Mouse (Mus musculus) embryonic facial prominence, embryonic 10.5 days (tissue): ENCODE measurements around the gene Tubd1. TPM values are rescaled to one million over a fixed set of nuclear protein-coding genes. Genes with fewer than 3 reads are reported as not detected.

Source experiments
- DNase-seq: peaks from one replicate; pipeline ENCODE4 v3.0.0-alpha.2; 2017; ENCODE audit warnings: low spot score
- H3K27ac ChIP-seq: fragments of 300-500 bp; sonication (generic); replicated peaks from 2 replicates; pipeline ENCODE4 v1.5.1; 2016; ENCODE audit warnings: mild to moderate bottlenecking
- H3K27me3 ChIP-seq: fragments of 300-500 bp; sonication (generic); replicated peaks from 2 replicates; pipeline ENCODE4 v1.6.1; 2016; ENCODE audit warnings: low read depth, mild to moderate bottlenecking; ENCODE audit not compliant: poor library complexity, severe bottlenecking
- H3K36me3 ChIP-seq: fragments of 300-500 bp; sonication (generic); replicated peaks from 2 replicates; pipeline ENCODE4 v1.6.1; 2016; ENCODE audit warnings: mild to moderate bottlenecking, moderate library complexity
- H3K4me1 ChIP-seq: fragments of 300-500 bp; sonication (generic); 2 replicates; pipeline ENCODE4 v1.6.1; 2016
- H3K4me3 ChIP-seq: fragments of 300-500 bp; sonication (generic); 2 replicates; pipeline ENCODE4 v1.5.1; 2016; ENCODE audit warnings: mild to moderate bottlenecking, moderate library complexity
- H3K9me3 ChIP-seq: fragments of 300-500 bp; sonication (generic); 2 replicates; pipeline ENCODE4 v1.6.1; 2016; ENCODE audit warnings: mild to moderate bottlenecking
- WGBS: fragments of 180-500 bp; shearing (Covaris S2); methylation state at CpG from one replicate; pipeline ENCODE4 v1.1.7; 2016; 5-methylcytosine and 5-hydroxymethylcytosine counted together
- polyA plus RNA-seq: library from polyadenylated mRNA; unstranded; fragments of >200 nt; fragmentation: Nextera tagmentation; extraction: Ambion mirVana; gene quantifications from 2 replicates; pipeline ENCODE4 v1.2.1, GENCODE M21; 2016

Tubd1 gene
- polyA plus RNA-seq, 1 experiment from 2014 or later, result 13.2 TPM

- H3K36me3 ChIP-seq, result peaks cover 65% of the 10 kb centered on the region
- H3K4me1 ChIP-seq, result no peaks in the 10 kb centered on the region
- no peak overlapping the region for H3K4me3 ChIP-seq
- DNase-seq, result no peak
- WGBS, result 93% methylated on average over 5 of the region's 5 CpGs
- no peak overlapping the region for H3K27ac ChIP-seq
- 0 out of 2 replicates have a peak, but pooled peaks cover 2% of the 10 kb centered on the region for H3K9me3 ChIP-seq
- no peaks in the 10 kb centered on the region for H3K27me3 ChIP-seq
Measured at GRCm38 (mm10) chr11:86534201-86534910, 10.4 kb upstream of the Tubd1 start.

- Histone ChIP-seq H3K4me3 (no peak overlapping the region), H3K9me3 (0 out of 2 replicates have a peak, but pooled peaks cover 2% of the 10 kb centered on the region), H3K27me3 (no peaks in the 10 kb centered on the region), H3K27ac (no peak overlapping the region), H3K36me3 (peaks cover 42% of the 10 kb centered on the region), H3K4me1 (peaks cover 21% of the 10 kb centered on the region)
- DNase-seq, result no peak
- WGBS, result 90% methylated on average over 4 of the region's 4 CpGs
Measured at GRCm38 (mm10) chr11:86538786-86539185, 6.0 kb upstream of the Tubd1 start.

- Histone ChIP-seq H3K27me3 (no peaks in the 10 kb centered on the region), H3K27ac (no peak overlapping the region), H3K4me3 (no peak overlapping the region), H3K9me3 (0 out of 2 replicates have a peak, but pooled peaks cover 2% of the 10 kb centered on the region), H3K4me1 (peaks cover 25% of the 10 kb centered on the region), H3K36me3 (peaks cover 33% of the 10 kb centered on the region)
- 91% methylated on average over 6 of the region's 6 CpGs for WGBS
- no peak for DNase-seq
Measured at GRCm38 (mm10) chr11:86539716-86540475, 4.9 kb upstream of the Tubd1 start.

- Histone ChIP-seq H3K36me3 (peaks cover 30% of the 10 kb centered on the region), H3K4me3 (no peak overlapping the region), H3K4me1 (peaks cover 28% of the 10 kb centered on the region), H3K27me3 (no peaks in the 10 kb centered on the region), H3K9me3 (0 out of 2 replicates have a peak, but pooled peaks cover 2% of the 10 kb centered on the region), H3K27ac (no peak overlapping the region)
- no peak for DNase-seq
- 95% methylated on average over 2 of the region's 2 CpGs for WGBS
Measured at GRCm38 (mm10) chr11:86540476-86540845, 4.3 kb upstream of the Tubd1 start.

- Histone ChIP-seq H3K27me3 (no peaks in the 10 kb centered on the region), H3K4me3 (peak overlapping the region; percentile 100; the same call in 1 of the 2 replicates), H3K27ac (no peak overlapping the region), H3K36me3 (peaks cover 26% of the 10 kb centered on the region), H3K9me3 (0 out of 2 replicates have a peak, but pooled peaks cover 2% of the 10 kb centered on the region), H3K4me1 (peaks cover 32% of the 10 kb centered on the region)
- DNase-seq, result no peak
- WGBS, result 75% methylated on average over 1 of the region's 1 CpGs
Measured at GRCm38 (mm10) chr11:86542851-86543250, 1.9 kb upstream of the Tubd1 start.

GRCm38 (mm10) chr11:86543960-86544638 lies 692 bp upstream of the Tubd1 start:
- DNase-seq, result no peak
- peak overlapping the region; percentile 93 for H3K27ac ChIP-seq
- H3K4me3 ChIP-seq, result peak overlapping the region; percentile 100
- peaks cover 24% of the 10 kb centered on the region for H3K36me3 ChIP-seq
- WGBS, result under 1% methylated on average over 50 of the region's 50 CpGs
- H3K4me1 ChIP-seq, result peaks cover 32% of the 10 kb centered on the region
- H3K9me3 ChIP-seq, result no peaks in the 10 kb centered on the region
- no peaks in the 10 kb centered on the region for H3K27me3 ChIP-seq

- DNase-seq, result no peak
- H3K4me3 ChIP-seq, result peak overlapping the region; percentile 100
- WGBS, result 83% methylated on average over 8 of the region's 8 CpGs
- peaks cover 32% of the 10 kb centered on the region for H3K4me1 ChIP-seq
- H3K27ac ChIP-seq, result peak overlapping the region; percentile 93
- H3K36me3 ChIP-seq, result peaks cover 30% of the 10 kb centered on the region
- H3K27me3 ChIP-seq, result no peaks in the 10 kb centered on the region
- no peaks in the 10 kb centered on the region for H3K9me3 ChIP-seq
Measured at GRCm38 (mm10) chr11:86545556-86545955, 765 bp downstream of the Tubd1 start.

- Histone ChIP-seq H3K36me3 (peaks cover 26% of the 10 kb centered on the region), H3K4me3 (no peak overlapping the region), H3K27ac (no peak overlapping the region), H3K9me3 (no peaks in the 10 kb centered on the region), H3K27me3 (no peaks in the 10 kb centered on the region), H3K4me1 (peaks cover 25% of the 10 kb centered on the region)
- no peak for DNase-seq
- WGBS, result 88% methylated on average over 1 of the region's 1 CpGs
Measured at GRCm38 (mm10) chr11:86547412-86547811, 2.6 kb downstream of the Tubd1 start.

- DNase-seq, result no peak
- Histone ChIP-seq H3K4me3 (no peak overlapping the region), H3K27ac (no peak overlapping the region), H3K4me1 (no peaks in the 10 kb centered on the region), H3K9me3 (no peaks in the 10 kb centered on the region), H3K36me3 (peaks cover 66% of the 10 kb centered on the region), H3K27me3 (no peaks in the 10 kb centered on the region)
- 88% methylated on average over 6 of the region's 6 CpGs for WGBS
Measured at GRCm38 (mm10) chr11:86553525-86553924, 8.7 kb downstream of the Tubd1 start.

GRCm38 (mm10) chr11:86558258-86558657 lies 13.5 kb downstream of the Tubd1 start:
- no peak for DNase-seq
- H3K27ac ChIP-seq, result no peak overlapping the region
- peaks cover 60% of the 10 kb centered on the region for H3K36me3 ChIP-seq
- WGBS, result 88% methylated on average over 4 of the region's 4 CpGs
- no peaks in the 10 kb centered on the region for H3K9me3 ChIP-seq
- H3K4me3 ChIP-seq, result no peak overlapping the region
- 0 out of 2 replicates have a peak, but pooled peaks cover 4% of the 10 kb centered on the region for H3K4me1 ChIP-seq
- no peaks in the 10 kb centered on the region for H3K27me3 ChIP-seq

GRCm38 (mm10) chr11:86568425-86568824 lies 23.6 kb downstream of the Tubd1 start:
- peaks cover 34% of the 10 kb centered on the region for H3K4me1 ChIP-seq
- WGBS, result 78% methylated on average over 3 of the region's 3 CpGs
- H3K4me3 ChIP-seq, result no peak overlapping the region
- H3K9me3 ChIP-seq, result no peaks in the 10 kb centered on the region
- no peak overlapping the region for H3K27ac ChIP-seq
- H3K36me3 ChIP-seq, result peaks cover 13% of the 10 kb centered on the region
- no peak for DNase-seq
- H3K27me3 ChIP-seq, result no peaks in the 10 kb centered on the region

GRCm38 (mm10) chr11:86570261-86570746 lies 25.5 kb downstream of the Tubd1 start:
- peak; percentile 79 for DNase-seq
- Histone ChIP-seq H3K9me3 (no peaks in the 10 kb centered on the region), H3K27me3 (no peaks in the 10 kb centered on the region), H3K4me3 (no peak overlapping the region), H3K4me1 (peaks cover 41% of the 10 kb centered on the region), H3K36me3 (peaks cover 9% of the 10 kb centered on the region), H3K27ac (peak overlapping the region; percentile 85)
- WGBS, result 29% methylated on average over 9 of the region's 9 CpGs
